In the genomic region with DNA sequence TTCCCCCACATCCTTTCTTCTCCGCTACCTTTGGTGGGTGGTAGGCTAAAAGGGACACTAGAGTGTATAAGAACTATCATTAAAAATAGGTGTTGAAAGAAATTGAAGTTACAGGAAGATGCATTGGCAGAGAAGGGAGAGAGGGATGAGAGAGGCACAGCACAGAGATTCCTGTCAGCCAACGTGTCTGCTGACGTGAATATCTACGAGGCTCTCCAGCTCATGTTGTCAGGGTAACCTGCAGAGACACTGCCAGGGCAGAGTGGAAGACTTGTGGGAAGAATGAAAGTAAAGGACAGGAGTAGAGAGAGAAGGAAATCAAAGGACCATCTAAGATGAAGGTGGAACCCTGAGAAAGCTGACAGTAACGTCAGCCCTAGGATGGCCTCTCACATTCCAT, we compare ENCODE assay signal across 34 mouse cellular contexts.
"Had no signal": no experiment of that assay in that cellular context is flagged by ENCODE, and none has a peak within 500 bp of the region (broad histone marks: within the 10 kb centered on the region; RNA-seq: fewer than 3 reads in every experiment).

No protein-coding gene starts in this region.

- DNase-seq: heart, postnatal 10 days; heart, postnatal 14 days; heart, postnatal 36 days; heart, postnatal 4 days; kidney, adult 11 months; kidney, adult 18-20 months; kidney, adult 2 months; kidney, adult 8-10 months; kidney, adult 9 months; kidney, postnatal 10 days; kidney, postnatal 14 days; kidney, postnatal 25 days; kidney, postnatal 36 days; kidney, postnatal 4 days; layer of hippocampus, adult 9-11 months; layer of hippocampus, postnatal 36 days had no signal

- ATAC-seq: hindbrain, embryonic 16.5 days; hindbrain, postnatal 0 days; inflammation-experienced regulatory T-cells, adult 6 months; intestine, embryonic 15.5 days; intestine, embryonic 16.5 days had no signal

- H3K27me3 ChIP-seq: heart, embryonic 12.5 days; heart, embryonic 13.5 days; heart, embryonic 15.5 days; hindbrain, embryonic 12.5 days; hindbrain, embryonic 13.5 days; hindbrain, embryonic 15.5 days; intestine, embryonic 15.5 days; kidney, embryonic 15.5 days had no signal

- H3K9ac ChIP-seq: heart, embryonic 12.5 days; heart, embryonic 13.5 days; heart, embryonic 15.5 days; hindbrain, embryonic 12.5 days; hindbrain, embryonic 13.5 days; hindbrain, embryonic 14.5 days; hindbrain, embryonic 15.5 days; intestine, embryonic 15.5 days; kidney, embryonic 15.5 days had no signal

- H3K4me2 ChIP-seq: heart, embryonic 11.5 days; heart, embryonic 12.5 days; heart, embryonic 13.5 days; heart, embryonic 15.5 days; hindbrain, embryonic 12.5 days; hindbrain, embryonic 13.5 days; hindbrain, embryonic 14.5 days; hindbrain, embryonic 15.5 days; intestine, embryonic 15.5 days; kidney, embryonic 15.5 days had no signal

- H3K4me1 ChIP-seq: intestine, embryonic 15.5 days had no signal

- H3K36me3 ChIP-seq: heart, embryonic 12.5 days; heart, embryonic 13.5 days; heart, embryonic 15.5 days; hindbrain, embryonic 10.5 days; hindbrain, embryonic 12.5 days; hindbrain, embryonic 13.5 days; hindbrain, embryonic 15.5 days; intestine, embryonic 15.5 days; kidney, embryonic 15.5 days had no signal

- H3K27ac ChIP-seq: heart, embryonic 13.5 days; heart, embryonic 15.5 days; hindbrain, embryonic 10.5 days; hindbrain, embryonic 12.5 days; hindbrain, embryonic 13.5 days; hindbrain, embryonic 14.5 days; hindbrain, embryonic 15.5 days; hindbrain, postnatal 0 days; intestine, embryonic 15.5 days; kidney, embryonic 15.5 days; kidney, postnatal 0 days; layer of hippocampus, adult 2 months; left cerebral cortex, adult 2 months had no signal

- H3K4me3 ChIP-seq: heart, embryonic 12.5 days; heart, embryonic 13.5 days; heart, embryonic 15.5 days; hindbrain, embryonic 10.5 days; hindbrain, embryonic 12.5 days; hindbrain, embryonic 13.5 days; hindbrain, embryonic 15.5 days; intestine, embryonic 15.5 days; kidney, embryonic 15.5 days; layer of hippocampus, adult 2 months; left cerebral cortex, adult 2 months had no signal

- H3K9me3 ChIP-seq: heart, embryonic 12.5 days; heart, embryonic 13.5 days; heart, embryonic 15.5 days; hindbrain, embryonic 10.5 days; hindbrain, embryonic 12.5 days; hindbrain, embryonic 13.5 days; hindbrain, embryonic 15.5 days; intestine, embryonic 15.5 days; kidney, embryonic 15.5 days had no signal
